Mouse (Mus musculus) ES-Bruce4 (cell line): Measurements from ENCODE around the gene Itga7. TPM values are rescaled to one million over a fixed set of nuclear protein-coding genes. Genes with fewer than 3 reads are reported as not detected.

ENCODE experiments used
- H3K27ac ChIP-seq: 2 replicates; pipeline ENCODE4 v1.5.1; 2012; ENCODE audit warnings: low read length, inconsistent platforms; ENCODE audit not compliant: insufficient read depth
- H3K27me3 ChIP-seq: 2 replicates; pipeline ENCODE4 v1.6.1; 2012; ENCODE audit warnings: mild to moderate bottlenecking, low read length, inconsistent platforms; ENCODE audit not compliant: control insufficient read depth, poor library complexity, insufficient read depth, severe bottlenecking
- H3K36me3 ChIP-seq: 2 replicates; pipeline ENCODE4 v1.6.1; 2012; ENCODE audit warnings: inconsistent platforms, mild to moderate bottlenecking, low read length, moderate library complexity; ENCODE audit not compliant: control insufficient read depth, poor library complexity, insufficient read depth, severe bottlenecking
- H3K4me1 ChIP-seq: one replicate; pipeline ENCODE4 v1.8.1; 2011; ENCODE audit warnings: low read length; ENCODE audit not compliant: control insufficient read depth, insufficient read depth
- H3K4me3 ChIP-seq: 2 replicates; pipeline ENCODE4 v1.5.1; 2011; ENCODE audit warnings: low read depth, mild to moderate bottlenecking, low read length
- H3K9ac ChIP-seq: 2 replicates; pipeline ENCODE4 v1.6.1; 2012; ENCODE audit warnings: low read depth, mild to moderate bottlenecking, inconsistent platforms; ENCODE audit not compliant: poor library complexity, severe bottlenecking
- H3K9me3 ChIP-seq: replicated peaks from 2 replicates; pipeline ENCODE4 v1.6.1; 2012; ENCODE audit warnings: mild to moderate bottlenecking, low read length, inconsistent platforms; ENCODE audit not compliant: control insufficient read depth, poor library complexity, insufficient read depth, severe bottlenecking
- CTCF ChIP-seq: IDR thresholded peaks from one replicate; pipeline ENCODE4 v1.8.1; 2011; ENCODE audit warnings: low read depth, low read length
- EP300 ChIP-seq: IDR thresholded peaks from 2 replicates; pipeline ENCODE4 v1.6.1; 2011; ENCODE audit warnings: low read depth, low read length; ENCODE audit not compliant: insufficient read depth
- POLR2A ChIP-seq: IDR thresholded peaks from one replicate; pipeline ENCODE4 v1.8.1; 2011; ENCODE audit warnings: low read length; ENCODE audit not compliant: insufficient read depth
- polyA plus RNA-seq: library from polyadenylated mRNA; stranded (reverse); fragments of >200 nt; gene quantifications from 2 replicates; pipeline ENCODE4 v1.2.4, GENCODE M21; 2011; ENCODE audit warnings: low read depth; ENCODE audit not compliant: missing spikeins, insufficient read depth, insufficient read length

Gene Itga7
- polyA plus RNA-seq, 1 experiment = 1.6 TPM

GRCm38 (mm10) chr10:128909567-128910028 lies 24.0 kb upstream of the Itga7 start:
- H3K36me3 ChIP-seq = no peaks in the 10 kb centered on the region; the same call in none of the 2 replicates
- H3K27me3 ChIP-seq = no peaks in the 10 kb centered on the region
- peaks cover 1% of the 10 kb centered on the region for H3K4me1 ChIP-seq
- TF ChIP-seq POLR2A = no peak
- no peak for TF ChIP-seq CTCF
- TF ChIP-seq EP300 = peak; percentile 92
- H3K27ac ChIP-seq = peak overlapping the region; percentile 4; the same call in 1 of the 2 replicates
- peak overlapping the region; percentile 90 for H3K4me3 ChIP-seq
- H3K9ac ChIP-seq = peak overlapping the region; percentile 95
- H3K9me3 ChIP-seq = no peaks in the 10 kb centered on the region

- Histone ChIP-seq H3K9me3 (no peaks in the 10 kb centered on the region), H3K4me3 (peak overlapping the region; percentile 90), H3K27me3 (no peaks in the 10 kb centered on the region), H3K27ac (no peak overlapping the region), H3K4me1 (peaks cover 1% of the 10 kb centered on the region), H3K36me3 (no peaks in the 10 kb centered on the region; the same call in none of the 2 replicates), H3K9ac (peak overlapping the region; percentile 95)
- TF ChIP-seq POLR2A = no peak
- no peak for TF ChIP-seq CTCF
- TF ChIP-seq EP300 = no peak
Measured at GRCm38 (mm10) chr10:128910066-128910841, 23.4 kb upstream of the Itga7 start.

- Histone ChIP-seq H3K9ac (peak overlapping the region; percentile 95; the same call in 1 of the 2 replicates), H3K9me3 (no peaks in the 10 kb centered on the region), H3K27ac (no peak overlapping the region), H3K4me1 (peaks cover 1% of the 10 kb centered on the region), H3K36me3 (peaks cover 4% of the 10 kb centered on the region), H3K4me3 (peak overlapping the region; percentile 90), H3K27me3 (no peaks in the 10 kb centered on the region)
- TF ChIP-seq POLR2A (no peak), EP300 (no peak), CTCF (no peak)
Measured at GRCm38 (mm10) chr10:128911430-128911829, 22.2 kb upstream of the Itga7 start.

- Histone ChIP-seq H3K4me1 (peaks cover 1% of the 10 kb centered on the region), H3K9me3 (no peaks in the 10 kb centered on the region), H3K36me3 (peaks cover 10% of the 10 kb centered on the region), H3K27ac (no peak overlapping the region), H3K27me3 (no peaks in the 10 kb centered on the region), H3K4me3 (no peak overlapping the region), H3K9ac (no peak overlapping the region)
- no peak for TF ChIP-seq CTCF
- TF ChIP-seq POLR2A = no peak
- no peak for TF ChIP-seq EP300
Measured at GRCm38 (mm10) chr10:128912268-128912667, 21.4 kb upstream of the Itga7 start.

- H3K9ac ChIP-seq = no peak overlapping the region
- H3K36me3 ChIP-seq = peaks cover 10% of the 10 kb centered on the region
- peaks cover 1% of the 10 kb centered on the region for H3K4me1 ChIP-seq
- H3K9me3 ChIP-seq = no peaks in the 10 kb centered on the region
- no peak overlapping the region for H3K4me3 ChIP-seq
- TF ChIP-seq CTCF = no peak
- no peak for TF ChIP-seq EP300
- TF ChIP-seq POLR2A = no peak
- no peaks in the 10 kb centered on the region for H3K27me3 ChIP-seq
- H3K27ac ChIP-seq = no peak overlapping the region
Measured at GRCm38 (mm10) chr10:128912791-128913190, 20.8 kb upstream of the Itga7 start.

GRCm38 (mm10) chr10:128913219-128913618 lies 20.4 kb upstream of the Itga7 start:
- Histone ChIP-seq H3K36me3 (peaks cover 10% of the 10 kb centered on the region), H3K9ac (no peak overlapping the region), H3K9me3 (no peaks in the 10 kb centered on the region), H3K27me3 (no peaks in the 10 kb centered on the region), H3K27ac (no peak overlapping the region), H3K4me3 (no peak overlapping the region), H3K4me1 (peaks cover 1% of the 10 kb centered on the region)
- TF ChIP-seq CTCF (peak; percentile 94), POLR2A (no peak)
